Comparison of ENCODE assay signal across 16 mouse cellular contexts in the genomic region with DNA sequence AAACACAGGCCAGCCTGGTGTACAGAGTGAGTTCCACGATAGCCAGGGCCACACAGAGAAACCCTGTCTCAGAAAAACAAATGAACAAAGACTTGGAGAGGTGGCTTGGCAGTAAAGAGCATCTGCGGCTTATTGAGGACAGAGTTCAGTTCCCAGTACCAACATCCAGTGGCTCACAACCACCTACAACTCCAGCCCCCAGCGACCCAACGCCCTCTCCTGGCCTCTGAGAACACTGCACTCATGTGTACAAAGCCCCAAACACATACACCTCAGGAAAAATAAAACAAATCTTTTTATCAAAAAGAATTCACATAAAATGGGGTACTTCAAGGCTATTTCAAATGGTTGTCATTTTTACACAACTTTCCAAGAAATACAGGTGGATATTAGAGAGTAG.
DNase-seq lines count a peak whose midpoint lies in the region; ATAC-seq and TF ChIP-seq lines count a peak whose summit lies in the region.
"Had no signal": no experiment of that assay in that cellular context is flagged by ENCODE, and none has a peak within 500 bp of the region (broad histone marks: within the 10 kb centered on the region; RNA-seq: fewer than 3 reads in every experiment).

No protein-coding gene starts in this region.

- H3K27me3 ChIP-seq in heart, embryonic 15.5 days: no peaks in the 10 kb centered on the region
- H3K27me3 ChIP-seq in liver, postnatal 0 days (ENCODE audit: insufficient read depth, low read length): no peaks in the 10 kb centered on the region
- no peaks in the 10 kb centered on the region for H3K27me3 ChIP-seq in liver, embryonic 12.5 days (replicated peaks)
- H3K27me3 ChIP-seq in E14TG2a.4 (ENCODE audit: insufficient read depth, low read length): no peaks in the 10 kb centered on the region
- H3K27me3 ChIP-seq: embryonic facial prominence, embryonic 12.5 days; forebrain, embryonic 15.5 days; midbrain, embryonic 15.5 days; neural tube, embryonic 15.5 days had no signal

- TF ChIP-seq EP300 in liver, postnatal 0 days (IDR thresholded peaks at IDR 0.05; ENCODE audit: low read depth): no peak

- peak; percentile 32 for TF ChIP-seq CTCF in liver, postnatal 0 days (IDR thresholded peaks at IDR 0.05; ENCODE audit: low read depth)
- TF ChIP-seq CTCF in E14TG2a.4 (conservative IDR thresholded peaks at IDR 0.05; ENCODE audit: low read length): peak; percentile 35
- TF ChIP-seq CTCF in bone marrow, adult 2 months (IDR thresholded peaks at IDR 0.05; ENCODE audit: control insufficient read depth, insufficient read depth, low read length): peak; percentile 27; the same call in 1 of the 2 replicates

- no peak for TF ChIP-seq POLR2A in bone marrow, adult 2 months (IDR thresholded peaks at IDR 0.05; ENCODE audit: borderline replicate concordance, control insufficient read depth, low read depth, low read length)

- no peak overlapping the region for H3K4me3 ChIP-seq in heart, embryonic 15.5 days
- no peak overlapping the region for H3K4me3 ChIP-seq in liver, postnatal 0 days (ENCODE audit: low read depth, low read length)
- H3K4me3 ChIP-seq in liver, embryonic 12.5 days: no peak overlapping the region
- no peak overlapping the region for H3K4me3 ChIP-seq in E14TG2a.4 (replicated peaks; ENCODE audit: low read length)
- H3K4me3 ChIP-seq in bone marrow, adult 2 months (replicated peaks; ENCODE audit: control insufficient read depth, low read depth, low read length): no peak overlapping the region
- H3K4me3 ChIP-seq: embryonic facial prominence, embryonic 12.5 days; forebrain, embryonic 15.5 days; midbrain, embryonic 15.5 days; neural tube, embryonic 15.5 days had no signal

- no peaks in the 10 kb centered on the region for H3K9me3 ChIP-seq in heart, embryonic 15.5 days (replicated peaks)
- H3K9me3 ChIP-seq in liver, postnatal 0 days (ENCODE audit: low read length): no peaks in the 10 kb centered on the region
- H3K9me3 ChIP-seq in liver, embryonic 12.5 days (replicated peaks): no peaks in the 10 kb centered on the region
- H3K9me3 ChIP-seq in E14TG2a.4 (ENCODE audit: low read length): no peaks in the 10 kb centered on the region
- H3K9me3 ChIP-seq: embryonic facial prominence, embryonic 12.5 days; forebrain, embryonic 15.5 days; G1E; midbrain, embryonic 15.5 days; neural tube, embryonic 15.5 days had no signal

- no peak overlapping the region for H3K4me2 ChIP-seq in heart, embryonic 15.5 days
- no peak overlapping the region for H3K4me2 ChIP-seq in liver, postnatal 0 days (ENCODE audit: low read depth, low read length)
- H3K4me2 ChIP-seq in liver, embryonic 12.5 days: no peak overlapping the region
- H3K4me2 ChIP-seq: embryonic facial prominence, embryonic 12.5 days; forebrain, embryonic 15.5 days; midbrain, embryonic 15.5 days; neural tube, embryonic 15.5 days had no signal

- peaks cover 37% of the 10 kb centered on the region for H3K4me1 ChIP-seq in heart, embryonic 15.5 days (replicated peaks)
- peaks cover 11% of the 10 kb centered on the region for H3K4me1 ChIP-seq in liver, postnatal 0 days (ENCODE audit: insufficient read depth)
- H3K4me1 ChIP-seq in liver, embryonic 12.5 days: peaks cover 27% of the 10 kb centered on the region
- H3K4me1 ChIP-seq in E14TG2a.4 (replicated peaks; ENCODE audit: low read depth, low read length): peaks cover 66% of the 10 kb centered on the region
- H3K4me1 ChIP-seq in bone marrow, adult 2 months (ENCODE audit: control insufficient read depth, insufficient read depth, low read length): no peaks in the 10 kb centered on the region

- no peak for ATAC-seq in heart, embryonic 15.5 days (replicated peaks; ENCODE audit: insufficient number of reproducible peaks, insufficient read depth, low FRiP score, low read depth)
- ATAC-seq in liver, postnatal 0 days: no peak
- no peak for ATAC-seq in liver, embryonic 12.5 days
- ATAC-seq: activated CD4-positive, CD25-positive, alpha-beta regulatory T cell, adult 4 months; forebrain, embryonic 15.5 days; midbrain, embryonic 15.5 days had no signal

- 68% methylated on average over 4 of the region's 4 CpGs for WGBS in heart, embryonic 15.5 days
- 71% methylated on average over 4 of the region's 4 CpGs for WGBS in liver, postnatal 0 days (ENCODE audit: insufficient replicate concordance)
- WGBS in liver, embryonic 12.5 days (ENCODE audit: insufficient replicate concordance): 67% methylated on average over 4 of the region's 4 CpGs
- 74% methylated on average over 4 of the region's 4 CpGs for WGBS in bone marrow, adult 2 months

- H3K27ac ChIP-seq in heart, embryonic 15.5 days: 0 out of 2 replicates have a peak overlapping the region, but pooled peaks have one; percentile 48
- H3K27ac ChIP-seq in liver, postnatal 0 days (ENCODE audit: low read depth): no peak overlapping the region
- H3K27ac ChIP-seq in liver, embryonic 12.5 days: no peak overlapping the region
- no peak overlapping the region for H3K27ac ChIP-seq in bone marrow, adult 2 months (ENCODE audit: control insufficient read depth, insufficient read depth, low read depth, low read length, poor library complexity)
- H3K27ac ChIP-seq: embryonic facial prominence, embryonic 12.5 days; forebrain, embryonic 15.5 days; midbrain, embryonic 15.5 days had no signal

- intact Hi-C loops in heart, postnatal 10 days (cut with DNase I): no loop called here
- intact Hi-C loops in gastrocnemius, postnatal 14 days (cut with DNase I; ENCODE audit: low total_unique reads): no loop called here

- H3K9ac ChIP-seq in heart, embryonic 15.5 days: no peak overlapping the region
- H3K9ac ChIP-seq in liver, postnatal 0 days (replicated peaks): no peak overlapping the region
- H3K9ac ChIP-seq in liver, embryonic 12.5 days: no peak overlapping the region
- H3K9ac ChIP-seq: embryonic facial prominence, embryonic 12.5 days; forebrain, embryonic 15.5 days; midbrain, embryonic 15.5 days; neural tube, embryonic 15.5 days had no signal

- DNase-seq in heart, postnatal 10 days: no peak
- no peak for DNase-seq in liver, postnatal 0 days
- no peak for DNase-seq in gastrocnemius, postnatal 14 days
- DNase-seq: cerebellum, adult 9-10 months; kidney, adult 8-10 months; right cerebral cortex, adult 18-20 months had no signal

- H3K36me3 ChIP-seq in heart, embryonic 15.5 days: no peaks in the 10 kb centered on the region
- H3K36me3 ChIP-seq in liver, postnatal 0 days (replicated peaks; ENCODE audit: insufficient read depth, low read length): no peaks in the 10 kb centered on the region
- peaks cover 4% of the 10 kb centered on the region; the same call in 1 of the 2 replicates for H3K36me3 ChIP-seq in liver, embryonic 12.5 days
- peaks cover 68% of the 10 kb centered on the region for H3K36me3 ChIP-seq in E14TG2a.4 (ENCODE audit: insufficient read depth, low read length)
- H3K36me3 ChIP-seq: forebrain, embryonic 15.5 days; midbrain, embryonic 15.5 days; neural tube, embryonic 15.5 days had no signal
